Mouse (Mus musculus) induced T-regulatory cell, adult 2 months (primary cell): Measurements from ENCODE around the gene Sult2b1.

ENCODE experiments used
- DNase-seq: peaks from one replicate; pipeline ENCODE4 v3.0.0-alpha.2; 2012; ENCODE audit warnings: low read depth

Gene Sult2b1

DNA sequence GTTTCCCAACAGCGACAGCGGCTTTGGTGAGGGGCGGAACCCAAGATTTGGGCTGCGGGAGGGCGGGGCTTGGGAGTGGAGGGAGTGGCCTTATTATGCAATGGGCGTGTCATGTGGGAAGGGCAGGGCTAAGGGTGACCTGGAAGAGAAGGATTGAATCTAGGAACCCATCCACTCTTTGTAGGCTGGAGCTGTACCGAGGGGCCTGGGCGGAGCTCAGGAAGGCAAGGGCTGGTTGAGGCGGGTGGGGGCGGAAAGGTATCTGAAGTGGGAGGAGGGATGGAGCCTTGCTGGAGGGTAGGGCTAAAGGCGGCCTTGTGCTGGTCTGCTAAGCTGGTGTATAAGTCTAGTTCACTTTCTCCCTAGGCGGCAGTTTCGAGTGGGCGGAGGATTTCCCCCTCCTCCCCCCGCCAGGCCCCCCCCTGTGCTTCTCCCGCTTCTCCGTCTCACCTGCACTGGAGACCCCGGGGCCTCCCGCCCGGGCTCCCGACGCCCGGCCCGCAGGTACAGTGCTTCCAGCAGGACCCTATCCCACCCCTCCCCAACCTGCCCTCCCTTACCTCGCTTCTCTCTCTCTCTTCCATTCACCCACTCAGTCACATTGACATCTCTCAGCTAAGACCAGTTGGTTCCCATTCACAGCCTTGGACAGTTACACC lies 16.2 kb upstream of the Sult2b1 start:
- DNase-seq: peak; percentile 91

DNA sequence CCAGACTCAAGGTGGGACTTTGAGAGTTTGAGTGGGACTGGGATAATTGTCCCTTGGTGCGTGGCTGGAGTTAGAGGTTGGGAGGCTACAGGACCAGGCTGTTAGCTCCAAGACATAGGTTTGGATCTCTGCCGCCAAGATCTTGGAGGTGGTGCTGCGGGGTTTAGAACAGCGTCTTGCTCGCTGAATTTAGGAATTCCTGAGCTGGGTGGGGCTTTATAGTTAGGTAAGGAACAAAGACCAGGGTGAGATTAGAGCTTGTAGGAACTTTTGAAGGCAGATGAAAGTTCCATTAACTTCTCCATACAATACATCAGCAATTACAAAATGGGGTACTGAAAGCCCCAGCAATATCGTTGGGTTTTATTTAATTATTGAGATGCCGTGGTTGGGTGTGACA lies 15.5 kb upstream of the Sult2b1 start:
- no peak for DNase-seq

DNA sequence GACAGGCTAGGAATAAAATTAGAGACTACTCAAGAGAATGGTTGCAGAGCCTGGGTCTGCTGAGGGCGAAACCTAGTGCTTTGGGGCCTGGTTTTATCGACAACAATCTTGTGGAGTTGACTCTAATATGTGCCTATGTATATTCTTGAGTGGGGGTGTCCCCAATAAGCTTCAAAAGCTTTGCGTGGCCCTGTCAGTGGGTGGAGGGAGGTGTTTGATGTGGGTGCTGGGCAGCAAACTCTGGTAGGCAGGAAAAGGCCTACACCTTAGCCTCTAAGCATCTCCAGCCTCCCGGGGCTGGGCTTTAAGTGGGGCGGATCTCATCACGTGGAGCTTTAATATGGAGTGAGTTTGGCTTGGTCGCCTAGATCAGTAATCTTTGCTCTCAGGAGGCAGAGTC lies 14.5 kb upstream of the Sult2b1 start:
- peak; percentile 85 for DNase-seq

DNA sequence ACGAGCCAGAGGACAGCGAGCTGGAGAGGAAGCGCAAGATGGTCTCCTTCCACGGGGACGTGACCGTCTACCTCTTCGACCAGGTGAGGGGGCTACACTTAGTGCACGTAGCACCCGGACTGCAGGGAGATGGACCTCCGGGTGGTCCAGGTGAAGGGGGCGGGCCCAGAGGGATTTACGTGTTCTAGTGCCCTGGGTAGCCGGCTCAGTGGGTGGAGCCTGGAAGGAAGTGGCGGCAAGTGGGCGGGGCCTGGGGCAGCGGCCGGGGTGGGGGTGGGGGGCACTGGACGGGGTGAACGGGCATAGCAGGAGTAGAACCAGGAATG lies 14.0 kb upstream of the Sult2b1 start:
- peak; percentile 84 for DNase-seq

DNA sequence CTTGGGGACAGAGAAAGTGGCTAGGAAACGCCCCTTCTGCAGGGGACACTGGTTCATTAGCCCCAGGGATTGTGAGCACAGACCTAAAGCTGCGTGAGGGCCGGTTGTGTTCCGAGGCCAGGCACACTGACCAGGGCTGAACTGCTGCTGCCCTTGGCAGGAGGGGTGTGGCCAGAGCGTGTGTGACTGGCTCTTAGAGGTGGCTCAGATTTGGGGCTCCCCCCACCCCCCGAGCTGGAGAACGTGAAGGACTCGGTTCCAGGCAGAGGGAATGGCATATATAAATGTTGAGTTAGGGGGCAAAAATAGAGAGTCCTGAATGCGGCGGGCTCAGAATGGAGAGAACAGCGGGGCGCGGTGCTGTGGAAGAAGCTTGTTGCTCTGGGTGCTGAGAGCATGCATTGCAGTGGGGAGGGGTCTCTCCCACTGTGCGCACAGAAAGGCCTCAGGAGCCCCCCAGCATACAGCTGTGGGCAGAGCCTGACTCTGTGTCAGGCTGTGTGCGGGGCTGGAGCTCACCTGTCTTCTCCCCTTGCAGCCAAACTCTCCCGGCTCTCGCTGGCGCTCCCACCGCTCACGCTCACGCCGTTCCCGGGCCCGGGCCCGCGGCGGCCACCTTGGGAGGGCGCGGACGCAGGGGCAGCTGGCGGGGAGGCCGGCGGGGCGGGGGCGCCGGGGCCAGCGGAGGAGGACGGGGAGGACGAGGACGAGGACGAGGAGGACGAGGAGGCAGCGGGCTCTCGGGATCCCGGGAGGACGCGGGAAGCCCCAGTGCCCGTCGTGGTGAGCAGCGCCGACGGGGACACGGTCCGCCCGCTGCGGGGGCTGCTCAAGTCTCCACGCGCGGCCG lies 13.4 kb upstream of the Sult2b1 start:
- no peak for DNase-seq

DNA sequence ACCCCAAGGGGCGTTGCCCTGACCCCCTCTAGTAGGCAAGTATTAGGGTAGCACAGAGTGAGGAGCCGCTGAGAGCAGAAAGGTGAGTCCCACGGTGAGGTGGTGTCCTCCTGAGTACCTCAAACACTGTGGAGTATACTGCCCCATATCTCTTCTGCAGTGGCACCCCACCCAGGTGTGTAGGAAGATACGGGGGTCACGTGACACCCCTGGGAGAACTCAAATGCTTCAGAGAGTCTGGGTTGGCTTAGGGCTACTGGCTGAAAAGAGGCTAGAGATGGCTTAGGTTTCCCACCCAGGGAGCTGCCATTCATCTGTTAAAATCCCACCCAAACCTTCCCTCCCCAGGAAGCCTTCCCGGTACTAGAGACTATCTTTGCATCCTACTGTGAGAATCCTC lies 12.5 kb upstream of the Sult2b1 start:
- DNase-seq: no peak

DNA sequence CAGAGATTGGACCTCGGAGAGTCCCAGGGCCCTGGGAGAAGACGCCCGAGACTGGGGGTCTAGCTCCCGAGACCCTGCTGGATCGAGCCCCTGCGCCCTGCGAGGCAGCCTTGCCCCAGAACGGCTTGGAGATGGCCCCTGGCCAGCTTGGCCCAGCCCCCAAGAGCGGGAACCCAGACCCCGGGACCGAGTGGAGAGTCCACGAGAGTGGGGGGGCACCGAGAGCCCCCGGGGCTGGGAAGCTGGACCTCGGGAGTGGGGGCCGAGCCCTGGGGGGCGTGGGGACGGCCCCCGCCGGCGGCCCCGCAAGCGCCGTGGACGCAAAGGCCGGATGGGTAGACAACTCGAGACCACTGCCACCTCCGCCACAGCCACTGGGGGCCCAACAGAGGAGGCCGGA lies 10.5 kb upstream of the Sult2b1 start:
- DNase-seq: no peak

DNA sequence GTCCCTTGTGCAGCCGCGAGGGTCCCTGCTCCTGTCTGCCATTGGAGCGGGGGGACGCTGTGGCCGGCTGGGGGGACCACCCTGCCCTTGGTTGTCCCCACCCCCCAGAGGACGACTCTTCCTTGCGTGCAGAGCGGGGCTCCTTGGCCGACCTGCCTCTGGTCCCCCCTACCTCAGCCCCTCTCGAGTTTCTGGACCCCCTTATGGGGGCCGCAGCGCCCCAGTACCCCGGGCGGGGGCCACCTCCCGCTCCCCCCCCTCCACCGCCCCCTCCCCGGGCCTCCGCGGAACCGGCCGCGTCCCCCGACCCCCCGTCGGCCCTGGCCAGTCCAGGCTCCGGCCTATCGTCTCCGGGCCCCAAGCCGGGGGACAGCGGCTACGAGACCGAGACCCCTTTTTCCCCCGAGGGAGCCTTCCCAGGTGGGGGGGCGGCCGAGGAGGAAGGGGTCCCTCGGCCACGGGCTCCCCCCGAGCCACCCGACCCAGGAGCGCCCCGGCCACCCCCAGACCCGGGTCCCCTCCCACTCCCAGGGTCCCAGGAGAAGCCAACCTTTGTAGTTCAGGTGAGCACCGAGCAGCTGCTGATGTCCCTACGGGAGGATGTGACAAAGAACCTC lies 9.6 kb upstream of the Sult2b1 start:
- no peak for DNase-seq

DNA sequence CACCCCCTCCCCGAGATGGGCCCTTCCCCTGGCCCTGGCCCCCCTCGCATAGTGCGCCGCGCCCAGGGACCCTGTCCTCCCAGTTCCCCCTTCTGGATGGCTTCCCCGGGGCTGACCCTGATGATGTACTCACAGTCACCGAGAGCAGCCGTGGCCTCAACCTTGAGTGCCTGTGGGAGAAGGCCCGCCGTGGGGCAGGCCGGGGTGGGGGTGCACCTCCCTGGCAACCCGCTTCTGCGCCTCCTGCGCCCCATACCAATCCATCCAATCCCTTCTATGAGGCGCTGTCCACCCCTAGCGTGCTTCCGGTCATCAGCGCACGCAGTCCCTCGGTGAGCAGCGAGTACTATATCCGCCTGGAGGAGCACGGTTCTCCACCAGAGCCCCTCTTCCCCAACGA lies 8.8 kb upstream of the Sult2b1 start:
- DNase-seq: no peak

DNA sequence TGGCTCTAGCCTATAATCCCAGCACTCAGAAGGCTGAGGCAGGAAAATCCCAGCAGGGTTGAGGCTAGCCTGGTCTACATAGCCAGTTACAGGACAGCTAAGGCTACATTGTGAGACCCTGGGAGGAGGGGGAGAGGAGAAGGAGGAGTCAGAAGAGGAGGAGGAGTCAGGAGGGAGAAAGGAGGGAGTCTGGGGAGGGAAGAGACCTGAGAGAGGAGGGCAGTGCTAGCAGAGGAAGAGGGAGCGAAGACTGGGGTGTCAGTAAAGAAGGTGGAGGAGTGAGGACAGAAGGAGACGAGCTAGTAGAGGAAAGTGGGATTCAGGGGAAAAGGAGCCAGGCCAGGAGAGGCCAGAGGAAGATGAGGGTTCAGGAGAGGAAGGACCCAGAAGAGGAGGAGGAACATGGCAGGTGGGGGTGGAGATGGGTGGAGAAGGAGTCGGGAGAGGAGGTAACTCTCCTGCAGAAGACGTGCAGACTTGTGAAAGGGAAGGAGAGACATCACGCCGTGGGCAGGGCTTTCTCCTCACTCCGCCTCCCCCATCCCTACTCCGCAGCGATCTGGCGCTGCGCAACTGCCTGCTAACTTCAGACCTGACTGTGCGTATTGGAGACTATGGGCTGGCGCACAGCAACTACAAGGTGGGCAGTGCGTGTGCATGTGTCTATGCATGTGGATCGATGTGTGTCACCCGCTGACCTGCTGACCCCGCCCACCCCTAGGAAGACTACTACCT lies 7.5 kb upstream of the Sult2b1 start:
- no peak for DNase-seq

DNA sequence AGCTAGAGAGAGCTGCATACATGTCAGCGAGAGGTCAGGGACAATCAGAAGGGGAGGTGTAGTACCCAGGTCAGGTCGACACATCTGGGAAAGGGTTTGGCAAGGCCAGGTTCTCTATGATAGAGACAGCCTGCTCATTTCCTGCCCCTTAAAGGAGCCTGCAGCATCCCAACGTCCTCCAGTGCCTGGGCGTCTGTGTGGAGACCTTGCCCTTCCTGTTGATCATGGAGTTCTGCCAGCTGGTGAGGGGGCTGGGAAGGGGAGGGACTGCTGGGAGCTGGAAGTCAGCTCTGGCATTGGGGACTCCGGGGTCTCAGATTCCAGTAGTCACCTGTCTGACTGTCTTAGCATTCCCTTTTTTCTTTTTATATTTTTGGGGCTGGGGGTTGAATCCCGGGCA lies 6.3 kb upstream of the Sult2b1 start:
- DNase-seq: no peak

DNA sequence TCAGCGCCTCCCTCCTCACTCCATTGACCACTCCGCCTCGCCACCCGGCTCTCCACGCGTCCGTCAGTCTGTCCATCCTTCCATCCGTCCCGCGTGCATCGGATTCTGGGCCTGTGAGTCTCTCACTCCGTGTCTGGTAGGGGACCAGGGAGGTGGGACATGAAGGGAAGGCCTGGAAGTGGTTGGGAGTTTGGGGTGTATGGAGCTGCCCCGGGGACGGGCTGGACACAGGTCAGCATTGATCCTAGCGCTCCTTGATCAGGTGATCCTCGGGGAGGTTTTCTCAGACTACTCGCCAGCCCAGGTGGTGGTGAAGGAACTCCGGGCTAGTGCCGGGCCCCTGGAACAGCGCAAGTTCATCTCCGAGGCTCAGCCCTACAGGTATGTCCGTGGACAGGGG lies 3.2 kb upstream of the Sult2b1 start:
- DNase-seq: no peak

DNA sequence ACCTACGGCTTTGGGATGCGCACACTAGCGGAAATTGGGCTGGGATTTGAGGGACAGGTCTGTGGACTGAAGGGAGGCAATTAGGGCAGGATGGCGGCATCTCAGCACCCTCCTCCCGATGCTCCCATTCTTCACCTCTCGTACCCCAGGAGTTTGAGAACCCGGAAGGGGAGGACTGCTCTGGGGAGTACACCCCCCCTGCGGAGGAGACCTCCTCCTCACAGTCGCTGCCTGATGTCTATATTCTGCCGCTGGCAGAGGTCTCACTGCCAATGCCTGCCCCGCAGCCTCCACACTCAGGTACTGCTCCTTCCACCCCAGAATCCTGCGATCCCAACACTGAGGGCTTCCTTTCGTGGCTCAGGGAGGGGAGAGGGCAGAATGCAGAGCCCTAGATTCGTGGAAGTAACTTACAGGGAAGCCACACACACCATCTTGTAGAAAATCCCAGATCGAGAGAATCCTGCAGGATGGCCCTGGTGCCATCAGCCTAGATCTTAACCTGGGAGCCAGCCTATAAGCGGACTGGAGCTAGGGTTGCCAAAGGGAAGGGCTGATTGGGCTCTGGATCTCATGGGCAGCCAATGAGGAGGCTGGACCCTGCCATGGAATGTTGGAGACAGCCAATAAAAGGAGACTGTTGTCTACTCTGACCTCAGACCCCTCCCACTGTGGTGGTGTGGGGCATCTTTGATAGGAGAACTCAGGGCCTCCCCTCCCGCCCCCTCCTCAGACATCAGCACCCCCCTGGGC lies 2.4 kb upstream of the Sult2b1 start:
- no peak for DNase-seq

DNA sequence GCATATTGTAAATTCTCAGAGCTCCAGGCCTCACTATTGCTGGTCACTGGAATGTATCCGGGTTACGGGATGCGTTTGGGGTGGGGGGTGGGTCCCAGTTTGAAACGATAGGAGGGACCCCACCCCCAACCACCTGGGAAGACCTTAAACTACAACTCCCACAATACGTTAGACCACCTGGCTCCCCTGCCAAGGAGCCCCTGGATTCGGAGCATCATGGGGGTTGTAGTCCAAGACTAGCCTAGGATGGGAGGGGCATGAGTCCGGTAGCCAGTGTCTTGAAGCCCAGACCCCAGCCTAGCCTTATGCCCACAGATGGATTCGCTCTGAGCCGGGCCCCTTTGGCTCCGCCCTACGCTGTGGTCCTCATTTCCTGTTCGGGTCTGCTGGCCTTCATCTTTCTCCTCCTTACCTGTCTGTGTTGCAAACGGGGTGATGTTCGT lies 1.7 kb upstream of the Sult2b1 start:
- peak; percentile 59 for DNase-seq

DNA sequence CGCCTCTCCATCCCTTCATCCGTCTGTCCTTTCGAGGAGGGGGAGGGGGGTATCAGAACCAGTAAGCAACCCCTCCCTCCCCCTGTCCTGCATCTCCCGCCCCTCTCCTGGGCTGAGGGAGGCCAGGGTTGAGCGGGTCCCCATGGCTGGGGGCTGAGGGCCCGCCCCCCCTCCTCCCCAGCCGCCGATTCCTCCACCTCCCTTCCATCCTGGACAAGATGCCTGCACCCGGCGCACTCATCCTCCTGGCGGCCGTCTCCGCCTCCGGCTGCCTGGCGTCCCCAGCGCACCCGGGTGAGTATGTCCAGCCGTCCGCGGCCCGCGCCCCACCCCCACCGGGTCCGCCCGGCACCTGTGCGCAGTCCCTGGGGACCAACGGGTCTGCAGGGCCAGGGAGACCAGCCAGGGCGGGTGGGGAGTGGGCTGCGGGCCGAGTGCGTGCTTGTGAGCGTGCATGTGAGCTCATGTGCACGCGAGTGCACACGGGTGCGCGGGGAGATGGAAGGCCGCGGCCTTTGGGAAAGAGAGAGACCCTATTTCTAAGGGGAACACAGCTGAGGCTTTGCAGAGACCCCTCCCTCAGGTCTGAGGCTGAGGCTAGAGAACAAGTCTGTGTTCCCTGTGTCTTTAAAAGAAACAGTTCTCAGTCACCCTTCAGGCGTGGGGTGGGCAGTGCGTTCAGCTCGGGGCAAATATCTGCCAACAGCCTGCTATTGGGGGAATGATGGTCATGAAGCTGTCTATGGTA lies 1.1 kb upstream of the Sult2b1 start:
- DNase-seq: no peak

DNA sequence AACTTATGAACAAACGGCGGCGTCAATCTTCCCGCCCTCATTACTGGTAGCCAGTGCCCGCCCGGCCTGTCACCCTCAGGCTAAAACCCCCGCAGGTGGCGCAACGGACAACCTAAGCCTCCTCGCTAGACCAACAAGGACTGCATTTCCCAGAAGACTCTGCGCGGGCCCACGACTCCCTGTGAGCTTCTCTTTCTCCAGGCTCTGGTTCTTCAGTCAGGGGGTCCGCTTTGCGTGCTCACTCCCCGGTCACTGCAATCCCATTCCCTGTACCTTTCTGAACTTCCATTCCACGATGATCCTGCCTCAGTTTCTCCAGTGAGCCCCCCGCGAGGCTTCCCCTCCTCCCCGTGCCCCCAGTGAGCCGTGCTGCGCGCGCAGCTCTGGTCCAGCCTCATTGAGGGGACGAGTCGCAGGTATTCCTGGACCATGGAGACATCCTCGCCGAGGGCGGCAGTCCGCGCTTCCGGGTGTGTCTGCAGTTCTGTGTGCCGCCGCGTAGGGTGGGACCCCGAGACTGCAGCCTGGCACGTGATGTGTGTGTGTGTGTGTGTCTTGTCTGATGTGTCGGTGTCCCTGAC lies 868 bp downstream of the Sult2b1 start, which contains the start of gene Lmtk3:
Gene Lmtk3, plus strand, starts transcription at position 228 of the 581 bp plus-strand sequence.
- DNase-seq: peak; percentile 72

DNA sequence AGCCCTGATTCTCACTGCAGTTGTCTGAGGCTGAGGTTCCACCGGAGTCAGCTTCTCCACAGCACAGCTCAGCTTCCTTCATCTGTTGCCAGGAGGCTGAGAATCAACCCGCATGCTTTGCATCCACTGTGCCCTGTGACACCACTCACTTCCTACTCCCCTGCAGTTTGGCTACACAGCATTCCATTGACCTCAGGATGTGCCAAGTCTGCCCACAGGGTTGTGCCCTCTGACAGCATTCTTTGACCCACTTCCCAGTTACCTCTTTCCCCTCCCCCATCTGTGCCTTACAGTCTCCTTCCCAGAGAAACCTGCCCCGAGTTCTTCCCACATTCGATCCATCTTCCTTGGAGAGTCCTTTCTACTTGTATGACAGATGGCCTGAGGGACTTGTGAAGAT lies 2.2 kb downstream of the Sult2b1 start:
- DNase-seq: no peak

DNA sequence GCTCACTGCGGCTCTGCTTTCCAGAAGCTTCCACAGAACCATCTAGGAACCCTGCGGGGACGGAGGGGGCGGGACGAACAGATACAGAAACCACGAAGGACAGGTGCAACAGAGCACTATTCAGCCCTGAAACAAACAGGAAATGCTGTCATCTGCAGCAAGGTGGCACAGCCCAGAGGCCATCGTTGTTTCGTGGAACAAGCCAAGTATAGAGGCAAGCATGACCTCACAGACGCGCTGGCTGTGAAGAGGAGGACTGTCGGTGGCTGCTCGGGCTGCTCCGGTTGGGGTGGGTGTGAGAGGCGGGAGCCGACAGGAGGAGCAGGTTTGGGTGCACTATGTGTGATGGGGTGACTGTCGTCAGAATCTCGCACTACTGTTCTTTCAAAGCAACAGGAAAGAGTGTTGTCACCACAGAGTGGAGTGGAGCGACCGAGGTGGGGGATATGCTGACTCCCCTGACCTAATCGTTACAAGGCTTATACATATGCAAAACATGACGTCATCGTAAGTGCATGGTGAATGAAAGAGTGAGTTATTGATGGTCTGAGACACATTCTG lies 5.3 kb downstream of the Sult2b1 start:
- DNase-seq: peak; percentile 91

DNA sequence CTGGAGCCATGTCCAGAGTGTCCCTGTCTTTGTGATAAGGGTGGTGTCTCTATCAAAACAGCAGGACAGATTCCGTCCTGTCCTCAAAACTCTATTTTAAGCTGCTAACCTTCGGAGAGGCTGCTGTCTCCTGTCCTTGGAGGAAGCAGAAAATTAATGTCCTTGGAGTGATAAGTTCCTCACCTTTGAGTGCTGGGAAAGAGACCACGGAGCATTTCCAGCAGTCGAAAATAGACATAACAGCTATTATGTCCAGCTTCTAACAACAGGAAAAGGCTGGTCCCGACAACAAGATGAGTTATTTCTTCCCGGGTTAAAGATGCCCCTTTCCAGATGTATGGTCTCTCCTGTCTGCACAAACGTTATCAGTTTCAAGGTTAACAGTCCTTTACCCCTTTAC lies 9.2 kb downstream of the Sult2b1 start:
- no peak for DNase-seq

DNA sequence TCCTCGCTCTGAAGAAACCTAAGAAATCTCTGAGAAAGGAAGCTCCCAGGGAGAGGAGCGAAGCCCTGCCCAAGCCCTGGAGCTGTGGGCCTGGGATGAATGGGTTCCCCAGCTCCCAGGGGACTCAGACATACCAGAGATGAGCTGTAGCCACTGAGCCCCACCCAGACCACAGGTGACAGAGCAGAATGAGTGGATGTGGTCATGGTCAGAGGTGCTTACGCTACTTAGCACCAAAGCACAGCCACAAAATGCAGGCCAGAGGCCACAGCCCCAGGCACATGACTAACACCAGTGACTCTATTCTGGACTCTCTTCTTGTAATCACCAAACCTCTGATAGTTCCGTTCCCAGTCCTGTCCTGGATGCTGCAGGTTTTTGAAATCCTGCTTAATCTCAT lies 13.4 kb downstream of the Sult2b1 start:
- peak; percentile 57 for DNase-seq
